ENCODE assay signal across 8 mouse cellular contexts in genomic region chr12:85472656-85473410, GRCm38 (mm10). TPM values are rescaled to one million over a fixed set of nuclear protein-coding genes. Genes with fewer than 3 reads are reported as not detected.
DNase-seq lines count a peak whose midpoint lies in the region; ATAC-seq and TF ChIP-seq lines count a peak whose summit lies in the region.

No protein-coding gene starts in this region.

- ATAC-seq in heart, embryonic 11.5 days (replicated peaks; ENCODE audit: insufficient number of reproducible peaks, low FRiP score, low TSS enrichment), result no peak; the same call in 1 of the 2 replicates
- no peak for ATAC-seq in liver, embryonic 11.5 days (replicated peaks; ENCODE audit: low FRiP score)
- ATAC-seq in inflammation-experienced regulatory T-cells, adult 6 months, result no peak

- peaks cover 18% of the 10 kb centered on the region for H3K4me1 ChIP-seq in heart, embryonic 11.5 days (ENCODE audit: control insufficient read depth, insufficient read depth, low read length)
- H3K4me1 ChIP-seq in E14TG2a.4 (replicated peaks; ENCODE audit: low read depth, low read length), result peaks cover 66% of the 10 kb centered on the region
- no peaks in the 10 kb centered on the region; the same call in none of the 2 replicates for H3K4me1 ChIP-seq in embryonic fibroblast, embryonic 13.5 days (ENCODE audit: control insufficient read depth, insufficient read depth, low read length)
- peaks cover 31% of the 10 kb centered on the region for H3K4me1 ChIP-seq in liver, embryonic 11.5 days (replicated peaks; ENCODE audit: control insufficient read depth, insufficient read depth, low read length)

- peak overlapping the region; percentile 84 for H3K27ac ChIP-seq in heart, embryonic 11.5 days (ENCODE audit: low read depth, low read length)
- H3K27ac ChIP-seq in embryonic fibroblast, embryonic 13.5 days (ENCODE audit: insufficient read depth, low read length), result peak overlapping the region; percentile 34
- no peak overlapping the region for H3K27ac ChIP-seq in liver, embryonic 11.5 days (ENCODE audit: low read depth, low read length)

- peak overlapping the region; percentile 94 for H3K4me2 ChIP-seq in heart, embryonic 11.5 days
- peak overlapping the region; percentile 100 for H3K4me2 ChIP-seq in liver, embryonic 11.5 days

- H3K36me3 ChIP-seq in heart, embryonic 11.5 days (ENCODE audit: control insufficient read depth, insufficient read depth, low read length), result no peaks in the 10 kb centered on the region; the same call in 1 of the 2 replicates
- peaks cover 12% of the 10 kb centered on the region for H3K36me3 ChIP-seq in E14TG2a.4 (ENCODE audit: insufficient read depth, low read length)
- H3K36me3 ChIP-seq in liver, embryonic 11.5 days (ENCODE audit: control insufficient read depth, insufficient read depth, low read length), result no peaks in the 10 kb centered on the region
- H3K36me3 ChIP-seq in splenic B cell, adult 2 months (ENCODE audit: control insufficient read depth, insufficient read depth, low read length, poor library complexity, severe bottlenecking), result peaks cover 5% of the 10 kb centered on the region; the same call in 1 of the 2 replicates

- TF ChIP-seq CTCF in E14TG2a.4 (conservative IDR thresholded peaks at IDR 0.05; ENCODE audit: low read length), result no peak
- TF ChIP-seq CTCF in embryonic fibroblast, embryonic 13.5 days (IDR thresholded peaks at IDR 0.05; ENCODE audit: borderline replicate concordance, insufficient read depth, low read length), result no peak

- peaks cover 6% of the 10 kb centered on the region for H3K27me3 ChIP-seq in heart, embryonic 11.5 days (ENCODE audit: control insufficient read depth, insufficient read depth, low read length)
- peaks cover 64% of the 10 kb centered on the region for H3K27me3 ChIP-seq in E14TG2a.4 (ENCODE audit: insufficient read depth, low read length)
- H3K27me3 ChIP-seq in liver, embryonic 11.5 days (replicated peaks; ENCODE audit: control insufficient read depth, insufficient read depth, low read length), result peaks cover 48% of the 10 kb centered on the region
- no peaks in the 10 kb centered on the region for H3K27me3 ChIP-seq in splenic B cell, adult 2 months (ENCODE audit: control insufficient read depth, insufficient read depth, low read length, poor library complexity, severe bottlenecking)

- H3K9me3 ChIP-seq in heart, embryonic 11.5 days (replicated peaks; ENCODE audit: control insufficient read depth, low read length), result no peaks in the 10 kb centered on the region
- no peaks in the 10 kb centered on the region for H3K9me3 ChIP-seq in E14TG2a.4 (ENCODE audit: low read length)
- no peaks in the 10 kb centered on the region for H3K9me3 ChIP-seq in liver, embryonic 11.5 days (ENCODE audit: control insufficient read depth, low read length)

- H3K4me3 ChIP-seq in heart, embryonic 11.5 days (ENCODE audit: low read depth, low read length), result peak overlapping the region; percentile 71
- peak overlapping the region; percentile 84 for H3K4me3 ChIP-seq in E14TG2a.4 (replicated peaks; ENCODE audit: low read length)
- H3K4me3 ChIP-seq in embryonic fibroblast, embryonic 13.5 days (ENCODE audit: insufficient read depth, low read length), result peak overlapping the region; percentile 41
- H3K4me3 ChIP-seq in liver, embryonic 11.5 days (ENCODE audit: low read depth, low read length), result peak overlapping the region; percentile 66

- 1% methylated on average over 23 of the region's 23 CpGs for WGBS in heart, embryonic 11.5 days (ENCODE audit: insufficient replicate concordance)
- under 1% methylated on average over 23 of the region's 23 CpGs for WGBS in liver, embryonic 11.5 days

- no peak for TF ChIP-seq POLR2A in embryonic fibroblast, embryonic 13.5 days (IDR thresholded peaks at IDR 0.05; ENCODE audit: low read depth, low read length)

- no peak for DNase-seq in heart, adult 8-10 months (ENCODE audit: low spot score)
- DNase-seq in liver, embryonic 11.5 days (ENCODE audit: low spot score), result no peak
- DNase-seq in splenic B cell, adult 2 months (ENCODE audit: low read depth, low spot score), result peak; percentile 75
- DNase-seq in layer of hippocampus, postnatal 25 days (ENCODE audit: extremely low spot score in 1 of 2, low spot score in 1 of 2), result no peak

- H3K9ac ChIP-seq in heart, embryonic 11.5 days (ENCODE audit: low read depth, low read length), result peak overlapping the region; percentile 83
- peak overlapping the region; percentile 47; the same call in 1 of the 2 replicates for H3K9ac ChIP-seq in liver, embryonic 11.5 days (ENCODE audit: low read depth, low read length)

RNA-seq across cellular contexts. Expression of gene Fos, which starts 0.9 kb away (rescaled TPM):
- polyA plus RNA-seq in heart, embryonic 11.5 days (2014; fragmentation: Nextera tagmentation; extraction: Ambion mirVana), result 4.5 and 6.3 TPM in 2 replicates
- 10 to 100 TPM in 2 of 4 experiments, 1 to 10 TPM in 2; 2.4 to 26.4 (median 15.7) TPM for total RNA-seq in heart, adult 8-10 months (2022)
- polyA plus RNA-seq in embryonic fibroblast, embryonic 13.5 days (2011; ENCODE audit: insufficient read length, low read depth, missing spikeins), result 5.4 and 9.3 TPM in 2 replicates
- 1.3 and 1.6 TPM in 2 replicates for polyA plus RNA-seq in liver, embryonic 11.5 days (2014; fragmentation: Nextera tagmentation; extraction: Ambion mirVana)
- polyA plus RNA-seq in inflammation-experienced regulatory T-cells, adult 6 months (2017; shearing (Covaris generic)), result 10 to 100 TPM; 11.0 to 84.6 (median 15.2) TPM
- 10 to 100 TPM; 10.7 to 13.9 TPM for total RNA-seq in layer of hippocampus, postnatal 25 days (2021)
